Mouse (Mus musculus): Measurements from ENCODE around the gene Poc1a. TPM values are rescaled to one million over a fixed set of nuclear protein-coding genes. Genes with fewer than 3 reads are reported as not detected.

The Poc1a gene
- total and polyA plus RNA-seq, 3 experiments = 24.5 to 46.7 (median 31.9) TPM

GRCm38 (mm10) chr9:106378753-106379152 lies 97.9 kb downstream of the Poc1a start:
- TF ChIP-seq RAD21 (IDR thresholded peaks at IDR 0.05; ENCODE audit: low read depth, low read length) (no peak), ETS1 (conservative IDR thresholded peaks at IDR 0.05; ENCODE audit: low read depth, low read length) (no peak), JUN (IDR thresholded peaks at IDR 0.05; ENCODE audit: insufficient read depth, low read depth, low read length) (no peak), MAFK (IDR thresholded peaks at IDR 0.05; ENCODE audit: insufficient replicate concordance, low read length) (no peak), ZKSCAN1 (IDR thresholded peaks at IDR 0.05; ENCODE audit: borderline replicate concordance, low read depth, low read length) (no peak), USF1 (IDR thresholded peaks at IDR 0.05; ENCODE audit: low read depth, low read length) (no peak), MEF2A (IDR thresholded peaks at IDR 0.05; ENCODE audit: borderline replicate concordance, low read depth, low read length) (no peak), PAX5 (IDR thresholded peaks at IDR 0.05; ENCODE audit: low read length) (no peak), SIN3A (IDR thresholded peaks at IDR 0.05; ENCODE audit: low read length) (no peak), ZMIZ1 (IDR thresholded peaks at IDR 0.05; ENCODE audit: low read depth, low read length) (no peak), ELF1 (IDR thresholded peaks at IDR 0.05; ENCODE audit: low read depth, low read length) (no peak), BHLHE40 (IDR thresholded peaks at IDR 0.05; ENCODE audit: low read depth, low read length) (no peak), CHD2 (IDR thresholded peaks at IDR 0.05; ENCODE audit: low read length) (no peak), MXI1 (IDR thresholded peaks at IDR 0.05; ENCODE audit: low read depth, low read length) (no peak)

GRCm38 (mm10) chr9:106386181-106386864 lies 105.5 kb downstream of the Poc1a start:
- Histone ChIP-seq H3K4me1 (ENCODE audit: control insufficient read depth in 1 of 2, insufficient read depth in 2 of 2) (peaks cover 0 to 1% of the 10 kb centered on the region in 2 experiments; a peak in 1 of 4 replicates), H3K9me3 (replicated peaks; ENCODE audit: low read length) (no peaks in the 10 kb centered on the region), H3K4me2 (ENCODE audit: insufficient read depth, low read depth, poor library complexity, severe bottlenecking) (no peak overlapping the region), H3K27me3 (replicated peaks) (peaks cover 3% of the 10 kb centered on the region), H3K27ac (ENCODE audit: insufficient read depth, low read depth) (no peak overlapping the region), H3K9ac (ENCODE audit: insufficient read depth, low read depth) (no peak overlapping the region), H3K4me3 (replicated peaks in 1 of 3; ENCODE audit: low read depth in 2 of 3, low read length in 2 of 3, poor library complexity in 1 of 3) (no peak overlapping the region), H3K36me3 (replicated peaks in 1 of 2; ENCODE audit: control insufficient read depth in 1 of 2, insufficient read depth in 1 of 2, low read length in 1 of 2) (no peaks in the 10 kb centered on the region), H3K79me2 (replicated peaks; ENCODE audit: control insufficient read depth, extremely low read depth, insufficient read depth, poor library complexity, severe bottlenecking) (no peaks in the 10 kb centered on the region)
- DNase-seq (ENCODE audit: extremely low read depth) = no peak
- in situ Hi-C loops (cut with MboI; ENCODE audit: low pct_ligation_motif_present, low pct_unique_long_range_greater_than_20kb, low sequenced_read_pairs) = no loop called here
- no peak for TF ChIP-seq TCF12 (IDR thresholded peaks at IDR 0.05; ENCODE audit: low read depth, low read length)
- TF ChIP-seq CHD1 (IDR thresholded peaks at IDR 0.05; ENCODE audit: low read depth, low read length) = no peak
- no peak for TF ChIP-seq POLR2A (IDR thresholded peaks at IDR 0.05; ENCODE audit: low read depth, low read length)
- TF ChIP-seq JUND (conservative IDR thresholded peaks at IDR 0.05; ENCODE audit: low read depth, low read length) = no peak
- TF ChIP-seq ETS1 (conservative IDR thresholded peaks at IDR 0.05; ENCODE audit: low read depth, low read length) = no peak
- no peak for TF ChIP-seq MAZ (IDR thresholded peaks at IDR 0.05; ENCODE audit: low read depth, low read length)
- dilution Hi-C loops (cut with MboI; ENCODE audit: extremely low pct_ligation_motif_present, extremely low pct_unique_long_range_greater_than_20kb, low sequenced_read_pairs) = no loop called here

More at GRCm38 (mm10) chr9:106378753-106379152, 97.9 kb downstream of the Poc1a start:
- Histone ChIP-seq H3K4me3 (replicated peaks in 1 of 3; ENCODE audit: low read depth in 2 of 3, low read length in 2 of 3, poor library complexity in 1 of 3) (no peak overlapping the region), H3K27ac (ENCODE audit: insufficient read depth, low read depth) (no peak overlapping the region), H3K9ac (ENCODE audit: insufficient read depth, low read depth) (no peak overlapping the region), H3K4me1 (ENCODE audit: control insufficient read depth in 1 of 2, insufficient read depth in 2 of 2) (peaks cover 4 to 16% of the 10 kb centered on the region in 2 experiments; a peak in 2 of 4 replicates), H3K79me2 (replicated peaks; ENCODE audit: control insufficient read depth, extremely low read depth, insufficient read depth, poor library complexity, severe bottlenecking) (no peaks in the 10 kb centered on the region), H3K27me3 (replicated peaks) (no peaks in the 10 kb centered on the region), H3K36me3 (replicated peaks in 1 of 2; ENCODE audit: control insufficient read depth in 1 of 2, insufficient read depth in 1 of 2, low read length in 1 of 2) (peaks cover 14 to 36% of the 10 kb centered on the region in 2 experiments), H3K4me2 (ENCODE audit: insufficient read depth, low read depth, poor library complexity, severe bottlenecking) (no peak overlapping the region), H3K9me3 (replicated peaks; ENCODE audit: low read length) (no peaks in the 10 kb centered on the region)
- in situ Hi-C loops (cut with MboI; ENCODE audit: low pct_ligation_motif_present, low pct_unique_long_range_greater_than_20kb, low sequenced_read_pairs) (no loop called here), dilution Hi-C loops (cut with MboI; ENCODE audit: extremely low pct_ligation_motif_present, extremely low pct_unique_long_range_greater_than_20kb, low sequenced_read_pairs) (no loop called here)
- no peak for DNase-seq (ENCODE audit: extremely low read depth)
